Mouse (Mus musculus): ENCODE measurements around the gene Olfr1154.

DNA sequence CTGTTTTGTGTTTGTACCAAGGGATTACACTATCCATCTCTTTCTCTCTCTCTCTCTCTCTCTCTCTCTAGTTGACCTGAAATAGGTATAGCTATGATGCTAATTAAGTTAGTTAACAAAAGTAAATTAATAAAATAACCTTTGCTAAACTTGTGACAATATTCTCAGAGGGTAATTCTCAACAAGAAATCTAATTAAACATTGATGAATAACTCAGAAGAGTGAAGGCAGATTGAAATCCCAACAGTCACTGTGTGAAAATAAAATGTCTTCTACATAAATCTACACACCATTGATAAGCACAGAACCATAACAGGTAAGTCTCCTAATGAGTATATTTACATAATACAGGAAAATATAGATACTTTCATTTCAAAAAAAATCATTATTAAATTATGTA, 38.8 kb downstream of the Olfr1154 start, which contains the start of gene Olfr1152:
- TF ChIP-seq POLR2A (IDR thresholded peaks at IDR 0.05; ENCODE audit: control insufficient read depth, low read depth, low read length): no peak
- TF ChIP-seq CTCF (IDR thresholded peaks at IDR 0.05; ENCODE audit: control insufficient read depth, insufficient read depth, insufficient replicate concordance, low read depth, low read length): no peak

Measured in testis, adult 2 months (tissue).